Mouse (Mus musculus) heart, adult 18-20 months (tissue): ENCODE measurements around the gene Dydc1. TPM values are rescaled to one million over a fixed set of nuclear protein-coding genes. Genes with fewer than 3 reads are reported as not detected.
"Not testable (repeated sequence)": the region's sequence is repeated elsewhere in the genome, so short reads cannot be mapped to it uniquely, and the experiment has no call there.

Source experiments
- DNase-seq, 2 experiments: peaks; one replicate each; pipeline ENCODE4 v3.0.0; 2021 to 2022; ENCODE audit warnings: mixed read lengths in 1 of 2
- long read RNA-seq, 2 experiments: library from polyadenylated mRNA; stranded (forward); transcript quantifications; one replicate each; pipeline ENCODE4 v2.0.0; 2021
- total RNA-seq, 2 experiments: library from RNA; stranded (reverse); gene quantifications; 2 replicates each; pipeline ENCODE4 v1.2.3; 2021

Gene Dydc1
- not detected for total RNA-seq
- long read RNA-seq, experiment 1 = 0 reads
- long read RNA-seq, experiment 2 = 0 reads

- peak; percentile 29 to 43 for DNase-seq
Observed at GRCm38 (mm10) chr14:41072229-41072943, at the start of gene Dydc1. Dydc1 (plus strand) TSS chr14:41072911.

DNA sequence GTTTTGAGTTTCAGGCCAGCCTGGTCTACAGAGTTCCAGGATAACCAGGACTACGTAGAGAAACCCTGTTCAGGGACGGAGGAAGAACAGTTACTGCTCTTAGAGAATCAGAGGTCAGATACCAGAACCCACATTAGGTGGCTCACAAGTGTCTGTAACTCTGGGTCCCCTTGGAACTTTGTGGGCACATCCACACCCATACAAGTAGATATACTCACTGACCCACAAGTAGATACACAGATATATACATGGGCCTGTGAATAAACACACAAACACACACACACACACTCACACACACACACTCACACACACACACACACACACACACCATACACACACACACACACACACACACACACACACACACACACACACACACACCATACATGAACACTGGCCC lies 47.6 kb upstream of the Dydc1 start:
- no peak for DNase-seq

- DNase-seq = no peak
Observed at GRCm38 (mm10) chr14:41025594-41026284, 47.0 kb upstream of the Dydc1 start.

DNA sequence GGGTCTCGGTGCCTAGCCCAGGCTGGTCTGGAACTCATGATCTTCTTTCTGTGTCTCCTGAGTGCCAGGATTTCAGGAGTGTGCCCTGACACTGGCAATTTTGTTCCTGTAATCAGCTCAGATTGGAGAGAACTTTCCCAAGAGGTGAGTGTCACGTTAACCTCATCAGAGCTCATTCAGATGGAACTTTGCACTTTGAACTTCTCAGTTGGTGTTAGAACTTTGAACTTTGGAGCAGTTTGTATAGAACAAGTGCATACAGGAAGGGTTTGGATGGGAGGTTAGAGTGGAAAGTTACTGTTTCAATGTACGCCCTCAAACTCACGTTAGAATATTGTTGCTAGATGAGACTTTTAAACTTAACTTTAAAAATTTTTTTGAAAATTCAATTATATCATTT lies 43.4 kb upstream of the Dydc1 start:
- no peak for DNase-seq

- DNase-seq = no peak
Observed at GRCm38 (mm10) chr14:41030989-41031513, 41.7 kb upstream of the Dydc1 start.

DNA sequence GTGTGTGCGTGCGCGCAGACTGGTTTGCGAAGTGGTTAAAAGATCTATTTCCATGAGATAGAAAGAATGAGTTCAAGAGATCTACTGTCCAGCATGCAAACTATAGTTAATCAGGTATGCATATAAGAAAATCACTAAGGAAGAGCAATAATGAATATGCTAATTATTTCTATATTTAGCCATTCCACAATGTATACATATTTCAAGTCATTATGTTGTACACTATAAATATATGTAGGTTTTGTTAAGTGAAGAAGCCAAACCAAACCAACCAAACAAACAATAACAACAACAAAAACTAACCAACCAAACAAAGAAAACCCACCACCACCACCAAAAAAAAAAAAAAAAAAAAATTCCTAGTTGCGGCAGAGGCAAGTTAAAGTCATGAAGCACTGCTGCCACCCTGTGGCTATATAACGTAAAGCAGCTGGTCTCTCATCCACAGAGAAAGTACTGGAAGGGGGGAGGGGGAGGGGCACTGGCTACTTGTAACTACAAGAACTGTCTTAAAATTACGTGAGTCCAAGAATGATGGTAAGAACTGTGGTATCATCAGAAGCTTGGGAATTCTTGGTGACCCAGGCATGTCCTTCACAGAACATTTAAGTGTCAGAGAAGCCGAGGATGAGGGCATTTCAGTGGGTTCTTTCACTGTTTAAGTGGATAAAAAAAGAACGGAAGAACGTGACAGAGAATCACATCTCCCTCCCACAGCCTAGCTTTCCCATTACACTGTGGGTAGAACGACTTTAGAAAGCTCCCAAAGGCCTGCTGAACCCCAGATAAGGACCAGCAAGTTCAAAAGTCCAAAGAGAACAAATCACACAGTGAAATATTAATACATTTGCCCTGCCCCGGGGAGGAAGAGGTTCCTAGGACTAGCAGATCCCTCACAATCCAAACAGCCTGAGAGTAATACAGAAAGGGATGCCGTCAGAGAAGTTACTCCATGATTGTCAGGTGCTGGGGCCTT lies 39.3 kb upstream of the Dydc1 start:
- peak; percentile 71 to 87 for DNase-seq

DNA sequence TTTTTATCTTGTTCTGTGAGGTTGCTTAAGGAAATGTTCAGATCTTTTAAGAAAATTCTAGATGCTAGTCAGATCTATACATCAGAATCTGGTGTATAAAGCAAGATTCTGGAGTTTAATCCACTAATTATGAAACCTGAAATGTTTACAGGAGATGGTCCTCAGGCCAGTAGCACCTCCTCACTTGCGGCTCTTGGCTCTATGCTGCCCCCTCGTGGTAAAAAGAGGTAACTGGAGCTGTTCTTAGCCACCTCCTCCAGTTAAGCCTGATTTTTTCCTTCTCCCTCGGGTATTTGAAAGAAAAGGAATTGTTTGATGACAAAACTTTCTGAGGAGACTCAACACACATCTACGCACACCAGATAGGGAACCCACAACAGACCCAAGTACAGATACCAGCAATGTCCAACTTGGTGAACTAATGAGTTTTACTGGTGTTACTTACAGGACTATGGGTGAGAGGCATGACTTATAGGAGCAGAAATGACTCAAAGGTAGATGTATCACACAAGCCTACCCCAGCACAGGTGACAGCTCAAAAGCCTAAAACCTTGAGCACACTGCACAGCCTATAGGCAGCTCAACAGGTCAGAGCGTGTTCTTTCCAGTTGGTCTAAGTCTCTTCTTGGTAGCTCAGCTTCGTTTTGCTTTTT lies 37.4 kb upstream of the Dydc1 start:
- peak; percentile 42 to 76 for DNase-seq

DNA sequence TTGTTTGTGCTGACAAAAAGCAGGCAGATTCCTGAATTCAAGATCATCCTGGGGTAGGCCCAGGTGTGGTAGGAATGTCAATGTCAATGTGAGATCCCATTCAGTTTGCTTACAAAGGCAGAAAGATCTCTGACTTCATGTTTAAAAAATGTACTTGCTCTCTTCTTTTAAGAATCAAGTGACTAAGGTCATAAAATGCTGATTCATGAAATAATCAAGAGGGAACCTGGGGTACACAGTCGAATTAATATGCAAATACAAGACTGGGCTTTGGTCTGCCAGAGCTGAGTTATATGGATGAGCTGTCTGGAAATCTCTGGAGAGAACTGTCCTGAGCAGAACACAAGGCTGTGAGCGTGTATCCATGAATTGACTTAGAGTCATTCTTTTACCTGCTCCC lies 25.3 kb upstream of the Dydc1 start:
- no peak for DNase-seq

DNA sequence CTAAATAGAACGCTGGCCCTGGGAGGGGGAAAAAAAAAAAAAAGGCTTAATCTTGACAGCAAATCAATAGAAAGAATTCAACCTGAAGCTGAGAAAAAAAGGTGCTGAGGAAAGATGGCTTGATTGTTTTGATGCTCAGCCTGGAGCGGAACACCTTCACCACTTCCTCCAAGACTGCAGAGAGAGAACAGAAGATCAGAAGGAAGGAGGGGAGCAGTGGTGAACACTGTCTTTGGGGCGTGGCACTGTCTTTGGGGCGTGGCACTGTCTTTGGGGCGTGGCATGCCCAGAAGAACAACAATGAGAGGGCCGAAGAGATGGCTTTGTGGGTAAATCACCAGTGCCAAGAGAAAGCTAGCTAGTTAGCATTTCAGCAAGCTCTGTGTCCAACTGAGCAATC lies 22.2 kb upstream of the Dydc1 start:
- DNase-seq = no peak

- DNase-seq = peak in 1 of 2 experiments; percentile 9
Observed at GRCm38 (mm10) chr14:41052481-41052880, 20.2 kb upstream of the Dydc1 start.

GRCm38 (mm10) chr14:41053190-41053589 lies 19.5 kb upstream of the Dydc1 start:
- DNase-seq = not testable (repeated sequence)

- DNase-seq = no peak
Observed at GRCm38 (mm10) chr14:41065168-41065567, 7.5 kb upstream of the Dydc1 start.

DNA sequence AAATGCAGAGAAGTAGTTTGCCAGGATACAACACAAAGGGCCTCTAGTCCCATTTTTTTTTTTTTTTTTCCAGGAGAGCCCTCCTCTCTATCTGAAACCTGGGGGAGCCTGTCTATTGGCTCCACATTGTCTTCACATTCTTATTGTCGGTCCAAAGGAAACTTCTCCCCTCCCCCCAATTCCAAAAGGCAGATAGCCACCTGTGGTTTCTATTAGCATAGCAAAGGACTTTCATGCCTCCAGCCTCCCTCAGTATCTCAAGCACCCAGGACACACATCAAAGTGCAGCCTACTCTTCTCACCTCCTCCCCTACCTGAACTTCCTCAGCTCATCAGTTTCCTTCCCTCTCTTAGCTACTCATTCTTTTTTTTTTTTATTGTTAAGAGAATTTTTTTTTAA lies 6.3 kb upstream of the Dydc1 start:
- DNase-seq = no peak

GRCm38 (mm10) chr14:41069108-41069507 lies 3.6 kb upstream of the Dydc1 start, which contains the start of gene Dydc2:
Dydc2 (minus strand) TSS chr14:41069208.
- no peak for DNase-seq

GRCm38 (mm10) chr14:41070343-41070742 lies 2.4 kb upstream of the Dydc1 start:
- no peak for DNase-seq

DNA sequence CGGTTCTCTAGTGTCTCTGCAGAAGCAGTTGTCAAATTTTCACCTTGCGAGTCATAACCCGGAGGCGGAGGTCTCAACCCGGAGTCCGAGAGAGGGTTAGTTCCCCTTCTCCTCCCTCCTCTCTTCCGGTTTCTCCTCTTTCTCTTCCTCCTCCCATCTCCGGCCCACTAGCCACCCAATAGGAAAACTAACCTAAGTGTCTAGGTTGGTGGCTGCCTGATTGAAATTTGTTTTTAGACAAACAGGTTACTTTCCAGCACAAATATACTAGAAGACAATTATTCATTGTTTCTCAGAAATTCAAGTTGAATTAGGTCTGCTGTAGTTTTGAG lies 199 bp downstream of the Dydc1 start:
- DNase-seq = no peak

DNA sequence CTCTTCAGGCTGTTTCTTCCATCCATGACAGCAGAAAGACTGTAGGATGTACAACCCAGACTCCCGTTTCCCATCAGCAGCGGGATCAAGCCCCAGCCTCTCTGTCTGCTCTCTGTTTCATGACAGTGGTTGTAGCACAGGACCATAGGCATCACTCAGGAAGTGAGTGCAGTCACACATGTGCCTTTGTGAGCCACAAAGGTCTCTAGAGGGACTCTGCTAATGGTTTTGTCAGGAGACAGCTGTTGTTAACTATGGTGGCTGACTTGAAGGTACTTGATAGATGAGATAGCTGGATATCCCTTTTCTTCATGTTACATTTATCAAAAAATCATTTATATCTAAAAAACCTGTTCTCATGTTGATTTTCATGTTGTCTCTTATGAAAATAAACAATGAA lies 9.7 kb downstream of the Dydc1 start:
- DNase-seq = no peak

DNA sequence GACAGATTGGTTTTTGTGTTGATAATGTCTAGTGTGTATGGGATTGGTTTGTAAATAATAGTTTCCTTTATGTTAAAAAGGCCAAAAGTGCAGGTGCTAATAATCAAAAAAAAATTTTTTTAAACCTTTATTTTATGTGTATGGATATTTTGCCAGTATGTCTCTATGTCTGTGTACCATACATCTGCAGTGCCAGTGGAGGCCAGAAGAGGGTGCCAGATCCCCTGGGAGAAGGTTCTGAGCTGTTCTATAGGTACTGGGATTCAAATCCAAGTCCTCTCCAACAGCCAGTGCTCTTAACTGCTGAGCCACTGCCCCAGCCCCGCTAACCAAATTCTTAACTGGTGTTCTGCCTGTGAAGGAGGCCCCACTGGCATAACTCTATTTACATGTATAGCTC lies 14.8 kb downstream of the Dydc1 start:
- peak in 1 of 2 experiments; percentile 6 for DNase-seq

- DNase-seq = peak in 1 of 2 experiments; percentile 11
Observed at GRCm38 (mm10) chr14:41090777-41091176, 18.1 kb downstream of the Dydc1 start.

- no peak for DNase-seq
Observed at GRCm38 (mm10) chr14:41094114-41094513, 21.4 kb downstream of the Dydc1 start.

DNA sequence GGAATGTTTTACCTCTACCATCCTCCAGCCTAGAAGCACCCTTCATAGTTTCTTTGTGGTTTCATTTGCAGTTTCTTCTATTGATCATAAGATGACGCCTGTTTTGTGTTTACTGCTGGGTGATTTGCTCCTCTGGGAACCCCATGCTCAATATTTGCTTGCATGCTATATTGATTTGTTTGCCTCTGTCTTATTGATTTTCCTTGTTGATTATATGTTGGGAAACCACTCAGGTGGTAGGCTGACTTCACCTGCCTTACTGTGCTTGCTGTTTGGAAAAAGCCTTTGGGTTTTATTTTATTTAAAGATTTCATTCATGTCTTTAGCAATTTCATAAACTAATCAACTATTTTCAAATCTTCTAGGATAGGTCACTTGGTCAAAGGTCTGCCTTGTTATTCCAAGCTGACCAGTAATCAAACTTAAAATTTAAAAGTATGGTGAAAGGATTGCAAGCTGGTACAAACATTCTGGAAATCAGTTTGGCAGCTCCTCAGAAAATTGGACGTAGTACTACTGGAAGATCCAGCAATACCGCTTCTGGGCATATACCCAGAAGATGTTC lies 23.7 kb downstream of the Dydc1 start:
- no peak for DNase-seq
